Mouse (Mus musculus) forebrain, embryonic 16.5 days (tissue): ENCODE measurements around the gene Gpr142. TPM values are rescaled to one million over a fixed set of nuclear protein-coding genes. Genes with fewer than 3 reads are reported as not detected.

ENCODE experiments used
- ATAC-seq: fragments of 200-750 bp; cut with Nextera tagmentation; 2 replicates; pipeline ENCODE4 v1.8.0; 2017; ENCODE audit warnings: mild to moderate bottlenecking, moderate library complexity
- H3K27ac ChIP-seq: fragments of 300-500 bp; sonication (generic); 2 replicates; pipeline ENCODE4 v1.5.1; 2014; ENCODE audit warnings: low read length, control low read depth
- H3K27me3 ChIP-seq: fragments of 300-500 bp; sonication (generic); replicated peaks from 2 replicates; pipeline ENCODE4 v1.6.1; 2014; ENCODE audit warnings: low read length; ENCODE audit not compliant: control insufficient read depth, insufficient read depth
- H3K36me3 ChIP-seq: fragments of 300-500 bp; sonication (generic); 2 replicates; pipeline ENCODE4 v1.6.1; 2014; ENCODE audit not compliant: control insufficient read depth, insufficient read depth
- H3K4me1 ChIP-seq: fragments of 300-500 bp; sonication (generic); replicated peaks from 2 replicates; pipeline ENCODE4 v1.6.1; 2014; ENCODE audit warnings: low read length; ENCODE audit not compliant: control insufficient read depth, insufficient read depth
- H3K4me2 ChIP-seq: fragments of 300-500 bp; sonication (generic); 2 replicates; pipeline ENCODE4 v1.6.1; 2014; ENCODE audit warnings: mild to moderate bottlenecking, low read length, control low read depth
- H3K4me3 ChIP-seq: fragments of 300-500 bp; sonication (generic); replicated peaks from 2 replicates; pipeline ENCODE4 v1.5.1; 2014; ENCODE audit warnings: mild to moderate bottlenecking, low read length, control low read depth
- H3K9ac ChIP-seq: fragments of 300-500 bp; sonication (generic); replicated peaks from 2 replicates; pipeline ENCODE4 v1.6.1; 2014; ENCODE audit warnings: low read depth, low read length, control low read depth
- H3K9me3 ChIP-seq: fragments of 300-500 bp; sonication (generic); 2 replicates; pipeline ENCODE4 v1.6.1; 2016; ENCODE audit warnings: low read length; ENCODE audit not compliant: control insufficient read depth
- WGBS: fragments of 180-500 bp; shearing (Covaris S2); extraction: QIAGEN DNeasy Blood & Tissue Kit; methylation state at CpG from one replicate; pipeline ENCODE4 v1.1.7; 2014; 5-methylcytosine and 5-hydroxymethylcytosine counted together
- polyA plus RNA-seq: library from polyadenylated mRNA; unstranded; fragments of >200 nt; fragmentation: Nextera tagmentation; extraction: Ambion mirVana; gene quantifications from 2 replicates; pipeline ENCODE4 v1.2.1, GENCODE M21; 2015

The Gpr142 gene
- polyA plus RNA-seq, 1 experiment from 2014 or later: not detected

- Histone ChIP-seq H3K4me3 (no peak overlapping the region), H3K9me3 (no peaks in the 10 kb centered on the region), H3K4me2 (no peak overlapping the region), H3K9ac (no peak overlapping the region), H3K27me3 (peaks cover 27% of the 10 kb centered on the region), H3K4me1 (peaks cover 20% of the 10 kb centered on the region), H3K27ac (no peak overlapping the region), H3K36me3 (no peaks in the 10 kb centered on the region)
- 88% methylated on average over 5 of the region's 5 CpGs for WGBS
- no peak for ATAC-seq
Observed at GRCm38 (mm10) chr11:114847008-114847407, 48.3 kb downstream of the Gpr142 start.

GRCm38 (mm10) chr11:114849572-114849971 lies 50.8 kb downstream of the Gpr142 start:
- WGBS: 16% methylated on average over 2 of the region's 2 CpGs
- no peak overlapping the region for H3K9ac ChIP-seq
- H3K4me1 ChIP-seq: peaks cover 22% of the 10 kb centered on the region
- H3K4me2 ChIP-seq: no peak overlapping the region
- H3K4me3 ChIP-seq: no peak overlapping the region
- no peaks in the 10 kb centered on the region for H3K36me3 ChIP-seq
- no peaks in the 10 kb centered on the region for H3K9me3 ChIP-seq
- peaks cover 40% of the 10 kb centered on the region for H3K27me3 ChIP-seq
- no peak overlapping the region for H3K27ac ChIP-seq
- ATAC-seq: no peak

- H3K4me3 ChIP-seq: no peak overlapping the region
- no peaks in the 10 kb centered on the region for H3K36me3 ChIP-seq
- H3K9me3 ChIP-seq: no peaks in the 10 kb centered on the region
- H3K4me2 ChIP-seq: no peak overlapping the region; the same call in 1 of the 2 replicates
- H3K9ac ChIP-seq: no peak overlapping the region
- H3K27ac ChIP-seq: no peak overlapping the region
- no peak for ATAC-seq
- peaks cover 22% of the 10 kb centered on the region for H3K4me1 ChIP-seq
- WGBS: 19% methylated on average over 5 of the region's 5 CpGs
- H3K27me3 ChIP-seq: peaks cover 40% of the 10 kb centered on the region
Observed at GRCm38 (mm10) chr11:114850066-114850451, 51.3 kb downstream of the Gpr142 start.

- Histone ChIP-seq H3K9ac (peak within 1 kb of the TSS; percentile 57), H3K36me3 (no peaks in the 10 kb centered on the region), H3K9me3 (no peaks in the 10 kb centered on the region), H3K4me3 (peak within 1 kb of the TSS; percentile 65), H3K27me3 (peaks cover 40% of the 10 kb centered on the region), H3K4me2 (peak within 1 kb of the TSS; percentile 94), H3K4me1 (peaks cover 22% of the 10 kb centered on the region), H3K27ac (no peak within 1 kb of the TSS)
- WGBS: 1% methylated on average over 39 of the region's 43 CpGs
- peak; percentile 12; the same call in 1 of the 2 replicates for ATAC-seq
Observed at GRCm38 (mm10) chr11:114850452-114851268, 51.9 kb downstream of the Gpr142 start, which contains the start of gene Gprc5c. Gene Gprc5c (plus strand): TSS chr11:114851152.

GRCm38 (mm10) chr11:114851269-114851607 lies 52.5 kb downstream of the Gpr142 start:
- Histone ChIP-seq H3K27ac (no peak overlapping the region), H3K36me3 (no peaks in the 10 kb centered on the region), H3K9me3 (no peaks in the 10 kb centered on the region), H3K4me3 (peak overlapping the region; percentile 65), H3K4me1 (peaks cover 22% of the 10 kb centered on the region), H3K27me3 (peaks cover 40% of the 10 kb centered on the region), H3K4me2 (peak overlapping the region; percentile 94), H3K9ac (peak overlapping the region; percentile 57)
- peak; percentile 64 for ATAC-seq
- 0% methylated on average over 26 of the region's 27 CpGs for WGBS

GRCm38 (mm10) chr11:114851608-114852310 lies 53.0 kb downstream of the Gpr142 start:
- ATAC-seq: peak; percentile 64
- Histone ChIP-seq H3K9me3 (no peaks in the 10 kb centered on the region), H3K4me3 (peak overlapping the region; percentile 65), H3K4me2 (peak overlapping the region; percentile 94), H3K27me3 (peaks cover 40% of the 10 kb centered on the region), H3K27ac (no peak overlapping the region), H3K4me1 (peaks cover 22% of the 10 kb centered on the region), H3K36me3 (no peaks in the 10 kb centered on the region), H3K9ac (peak overlapping the region; percentile 57)
- under 1% methylated on average over 65 of the region's 65 CpGs for WGBS

GRCm38 (mm10) chr11:114852311-114853173 lies 53.8 kb downstream of the Gpr142 start:
- Histone ChIP-seq H3K27ac (no peak overlapping the region), H3K9me3 (no peaks in the 10 kb centered on the region), H3K27me3 (peaks cover 40% of the 10 kb centered on the region), H3K4me3 (peak overlapping the region; percentile 65), H3K4me2 (peak overlapping the region; percentile 94), H3K9ac (peak overlapping the region; percentile 57), H3K4me1 (peaks cover 22% of the 10 kb centered on the region), H3K36me3 (no peaks in the 10 kb centered on the region)
- ATAC-seq: peak; percentile 12; the same call in 1 of the 2 replicates
- 2% methylated on average over 40 of the region's 40 CpGs for WGBS

GRCm38 (mm10) chr11:114853174-114853838 lies 54.6 kb downstream of the Gpr142 start:
- H3K4me3 ChIP-seq: no peak overlapping the region
- H3K27me3 ChIP-seq: peaks cover 39% of the 10 kb centered on the region
- H3K4me2 ChIP-seq: no peak overlapping the region; the same call in 1 of the 2 replicates
- H3K4me1 ChIP-seq: peaks cover 22% of the 10 kb centered on the region
- H3K9me3 ChIP-seq: no peaks in the 10 kb centered on the region
- no peak overlapping the region for H3K9ac ChIP-seq
- H3K36me3 ChIP-seq: no peaks in the 10 kb centered on the region
- no peak for ATAC-seq
- no peak overlapping the region for H3K27ac ChIP-seq
- 16% methylated on average over 7 of the region's 7 CpGs for WGBS
